ENCODE assay signal across 8 mouse cellular contexts in the genomic region with DNA sequence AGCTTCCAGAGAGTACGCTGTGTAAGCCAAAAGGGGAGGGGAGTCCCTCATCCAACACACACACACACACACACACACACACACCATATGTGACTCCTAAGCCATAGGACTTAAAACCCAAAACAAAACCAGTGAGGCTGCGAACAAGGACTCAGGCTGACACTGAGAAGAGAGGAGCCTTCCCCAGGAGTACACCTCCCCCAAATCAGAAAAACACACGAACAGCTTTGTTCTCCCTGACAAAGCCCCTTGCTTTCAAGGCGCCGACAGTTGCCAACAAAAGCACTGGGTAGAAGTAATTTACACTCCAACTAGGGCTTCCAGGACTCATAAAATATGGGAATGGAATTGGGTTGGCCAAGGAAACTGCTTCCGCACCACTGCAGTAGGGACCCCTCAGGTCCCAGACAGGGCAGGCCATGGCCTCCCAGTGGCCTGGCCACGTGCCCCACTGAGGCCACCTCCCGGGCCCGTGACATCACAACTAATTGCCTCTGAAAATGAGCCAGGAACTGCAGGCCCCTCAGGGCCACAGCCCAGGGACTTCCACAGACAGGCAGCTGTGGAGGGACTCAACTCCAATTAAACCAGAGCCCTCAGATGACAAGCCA. TPM values are rescaled to one million over a fixed set of nuclear protein-coding genes. Genes with fewer than 3 reads are reported as not detected.
DNase-seq lines count a peak whose midpoint lies in the region; ATAC-seq and TF ChIP-seq lines count a peak whose summit lies in the region.

No protein-coding gene starts in this region.

- peak overlapping the region; percentile 92 for H3K27ac ChIP-seq in forebrain, postnatal 0 days (ENCODE audit: low read depth, low read length)
- H3K27ac ChIP-seq in intestine, embryonic 14.5 days (ENCODE audit: low read depth) = peak overlapping the region; percentile 47; the same call in 1 of the 2 replicates
- H3K27ac ChIP-seq in midbrain, embryonic 10.5 days (replicated peaks) = peak overlapping the region; percentile 89

- H3K36me3 ChIP-seq in forebrain, postnatal 0 days (ENCODE audit: insufficient read depth) = no peaks in the 10 kb centered on the region
- no peaks in the 10 kb centered on the region for H3K36me3 ChIP-seq in intestine, embryonic 14.5 days (ENCODE audit: control insufficient read depth, insufficient read depth, low read length)
- no peaks in the 10 kb centered on the region for H3K36me3 ChIP-seq in midbrain, embryonic 10.5 days

- 3% methylated on average over 9 of the region's 9 CpGs for WGBS in forebrain, postnatal 0 days
- WGBS in intestine, embryonic 14.5 days = 23% methylated on average over 9 of the region's 9 CpGs
- 3% methylated on average over 9 of the region's 9 CpGs for WGBS in midbrain, embryonic 10.5 days

- DNase-seq in right cerebral cortex, postnatal 14 days = peak; percentile 48
- DNase-seq in right cerebral cortex, adult 2 months (ENCODE audit: low spot score in 2 of 2) = no peak
- peak; percentile 87 for DNase-seq in forebrain, postnatal 0 days
- no peak for DNase-seq in intestine, embryonic 14.5 days (ENCODE audit: low spot score)
- peak; percentile 75 for DNase-seq in midbrain, embryonic 10.5 days (ENCODE audit: low spot score)
- DNase-seq in spleen, postnatal 10 days (ENCODE audit: low spot score in 2 of 2) = no peak

- H3K9me3 ChIP-seq in forebrain, postnatal 0 days (ENCODE audit: low read length) = no peaks in the 10 kb centered on the region
- H3K9me3 ChIP-seq in intestine, embryonic 14.5 days (ENCODE audit: control insufficient read depth, low read length) = no peaks in the 10 kb centered on the region
- H3K9me3 ChIP-seq in midbrain, embryonic 10.5 days (replicated peaks) = no peaks in the 10 kb centered on the region

- peak; percentile 74 for ATAC-seq in forebrain, postnatal 0 days
- no peak for ATAC-seq in intestine, embryonic 14.5 days (replicated peaks; ENCODE audit: low FRiP score, low TSS enrichment, low read depth)
- ATAC-seq in megakaryocyte, adult 5-6 weeks (ENCODE audit: poor library complexity, severe bottlenecking) = no peak
- no peak for ATAC-seq in megakaryocyte-erythroid progenitor cell, adult 5-6 weeks (replicated peaks; ENCODE audit: low FRiP score, low TSS enrichment, poor library complexity, severe bottlenecking)

- H3K27me3 ChIP-seq in forebrain, postnatal 0 days (ENCODE audit: insufficient read depth, low read length) = no peaks in the 10 kb centered on the region
- peaks cover 13% of the 10 kb centered on the region for H3K27me3 ChIP-seq in intestine, embryonic 14.5 days (replicated peaks; ENCODE audit: control insufficient read depth, insufficient read depth, low read length)
- H3K27me3 ChIP-seq in midbrain, embryonic 10.5 days (ENCODE audit: low read depth, poor library complexity, severe bottlenecking) = peaks cover 75% of the 10 kb centered on the region

- no peak for TF ChIP-seq CTCF in forebrain, postnatal 0 days (IDR thresholded peaks at IDR 0.05; ENCODE audit: low read depth)

- peaks cover 48% of the 10 kb centered on the region for H3K4me1 ChIP-seq in forebrain, postnatal 0 days (ENCODE audit: insufficient read depth)
- peaks cover 41% of the 10 kb centered on the region for H3K4me1 ChIP-seq in intestine, embryonic 14.5 days (replicated peaks; ENCODE audit: control insufficient read depth, insufficient read depth, low read length)
- H3K4me1 ChIP-seq in midbrain, embryonic 10.5 days = peaks cover 88% of the 10 kb centered on the region

- H3K4me2 ChIP-seq in forebrain, postnatal 0 days (ENCODE audit: low read depth) = peak overlapping the region; percentile 55
- peak overlapping the region; percentile 41 for H3K4me2 ChIP-seq in intestine, embryonic 14.5 days (ENCODE audit: low read length)

- H3K9ac ChIP-seq in forebrain, postnatal 0 days = peak overlapping the region; percentile 58
- no peak overlapping the region for H3K9ac ChIP-seq in intestine, embryonic 14.5 days (ENCODE audit: low read length)

- H3K4me3 ChIP-seq in forebrain, postnatal 0 days (ENCODE audit: low read depth, low read length) = peak overlapping the region; percentile 26
- H3K4me3 ChIP-seq in intestine, embryonic 14.5 days (ENCODE audit: low read depth, low read length) = no peak overlapping the region
- peak overlapping the region; percentile 44 for H3K4me3 ChIP-seq in midbrain, embryonic 10.5 days

RNA-seq across cellular contexts. Expression of gene Tcf20, which starts 4.2 kb away (rescaled TPM):
- total RNA-seq in forebrain, postnatal 0 days (2014; rRNA removed) = 120 and 150 TPM in 2 replicates
- polyA plus RNA-seq in forebrain, postnatal 0 days (2015; fragmentation: Nextera tagmentation; extraction: Ambion mirVana) = 10.3 and 12.2 TPM in 2 replicates
- 11.7 and 12.4 TPM in 2 replicates for polyA plus RNA-seq in intestine, embryonic 14.5 days (2014; fragmentation: Nextera tagmentation; extraction: Ambion mirVana)
- 7.5 and 8.4 TPM in 2 replicates for polyA plus RNA-seq in midbrain, embryonic 10.5 days (2016; fragmentation: Nextera tagmentation; extraction: Ambion mirVana)
- 40.7 and 46.5 TPM in 2 replicates for total RNA-seq in megakaryocyte, adult 5-6 weeks (2015)
- total RNA-seq in megakaryocyte, adult 5-6 weeks (2017) = 75.9 and 85.2 TPM in 2 replicates
- 57.7 and 70.5 TPM in 2 replicates for total RNA-seq in megakaryocyte-erythroid progenitor cell, adult 5-6 weeks (2014; fragmentation: Nextera tagmentation)
- total RNA-seq in megakaryocyte-erythroid progenitor cell, adult 5-6 weeks (2017) = 87.5 and 106 TPM in 2 replicates

RNA-seq across cellular contexts. Expression of gene Nfam1, which starts 49.6 kb away (rescaled TPM):
- 0.69 and 2.9 TPM in 2 replicates for total RNA-seq in forebrain, postnatal 0 days (2014; rRNA removed)
- 1.5 and 1.8 TPM in 2 replicates for polyA plus RNA-seq in forebrain, postnatal 0 days (2015; fragmentation: Nextera tagmentation; extraction: Ambion mirVana)
- 3.6 and 3.7 TPM in 2 replicates for polyA plus RNA-seq in intestine, embryonic 14.5 days (2014; fragmentation: Nextera tagmentation; extraction: Ambion mirVana)
- 4.3 and 4.6 TPM in 2 replicates for polyA plus RNA-seq in midbrain, embryonic 10.5 days (2016; fragmentation: Nextera tagmentation; extraction: Ambion mirVana)
- total RNA-seq in megakaryocyte, adult 5-6 weeks (2015) = 159 TPM in 2 replicates
- total RNA-seq in megakaryocyte, adult 5-6 weeks (2017) = 189 and 212 TPM in 2 replicates
- 3.7 and 4.1 TPM in 2 replicates for total RNA-seq in megakaryocyte-erythroid progenitor cell, adult 5-6 weeks (2014; fragmentation: Nextera tagmentation)
- 2.7 and 6.9 TPM in 2 replicates for total RNA-seq in megakaryocyte-erythroid progenitor cell, adult 5-6 weeks (2017)

Comparison
In these comparisons a context has a peak if more than half of its experiments do, and no peak if none do; other contexts are left out.
1. DNase-seq: peak in right cerebral cortex, postnatal 14 days (single experiment), forebrain, postnatal 0 days (single experiment) and midbrain, embryonic 10.5 days (single experiment); none in right cerebral cortex, adult 2 months (0 of 2), intestine, embryonic 14.5 days (single experiment) and spleen, postnatal 10 days (0 of 2).
2. RNA of gene Nfam1, which starts 49.6 kb away (total RNA-seq): 159 to 212 TPM in megakaryocyte, adult 5-6 weeks; 2.7 to 6.9 TPM in megakaryocyte-erythroid progenitor cell, adult 5-6 weeks and 0.69 to 2.9 TPM in forebrain, postnatal 0 days; every median in the first group is over 10 times any median in the second.
3. Peak in every context shown above with its lines, with median percentiles within 50 percentile points of each other: H3K27ac ChIP-seq.